Mouse (Mus musculus) G1E (cell line): Measurements from ENCODE around the gene Chil1. TPM values are rescaled to one million over a fixed set of nuclear protein-coding genes. Genes with fewer than 3 reads are reported as not detected.
A peak's percentile ranks its signal among the peaks of the same experiment; 100 is the strongest.

Experiments
- ATAC-seq: 2 replicates; pipeline ENCODE4 v1.8.0; 2016; ENCODE audit warnings: mild to moderate bottlenecking; ENCODE audit not compliant: insufficient number of reproducible peaks, poor library complexity, low FRiP score, severe bottlenecking; ENCODE audit errors: extremely low read depth
- DNase-seq: peaks from one replicate; pipeline ENCODE4 v3.0.0; 2012; ENCODE audit warnings: low spot score
- H3K27me3 ChIP-seq: 2 replicates; pipeline ENCODE4 v1.6.1; 2012; ENCODE audit warnings: mild to moderate bottlenecking, low read length, inconsistent platforms; ENCODE audit not compliant: insufficient read depth
- H3K36me3 ChIP-seq: replicated peaks from 2 replicates; pipeline ENCODE3; 2012; ENCODE audit warnings: mild to moderate bottlenecking, inconsistent platforms
- H3K4me1 ChIP-seq: 2 replicates; pipeline ENCODE4 v1.6.1; 2012; ENCODE audit warnings: low read depth, low read length, inconsistent platforms, mixed read lengths; ENCODE audit not compliant: insufficient read depth
- H3K4me3 ChIP-seq: 2 replicates; pipeline ENCODE4 v1.5.1; 2012; ENCODE audit warnings: low read depth, mild to moderate bottlenecking, inconsistent platforms, low read length, moderate library complexity, mixed read lengths
- H3K9me3 ChIP-seq: replicated peaks from 2 replicates; pipeline ENCODE4 v1.6.1; 2012; ENCODE audit warnings: inconsistent platforms
- CTCF ChIP-seq: IDR thresholded peaks from 2 replicates; pipeline ENCODE4 v1.5.1; 2012; ENCODE audit warnings: low read depth, low read length, inconsistent platforms, mixed read lengths
- GATA1 ChIP-seq: IDR thresholded peaks from 2 replicates; pipeline ENCODE4 v1.6.1; 2012; ENCODE audit warnings: borderline replicate concordance, low read length, inconsistent platforms, mixed read lengths
- GATA2 ChIP-seq: IDR thresholded peaks from 2 replicates; pipeline ENCODE4 v1.6.1; 2012; ENCODE audit warnings: low read depth, low read length, inconsistent platforms, borderline replicate concordance
- POLR2AphosphoS5 ChIP-seq: IDR thresholded peaks from 2 replicates; pipeline ENCODE4 v1.6.1; 2012; ENCODE audit warnings: low read depth, low read length, inconsistent platforms; ENCODE audit not compliant: insufficient replicate concordance
- TAL1 ChIP-seq: conservative IDR thresholded peaks from 2 replicates; pipeline ENCODE4 v1.6.1; 2012; ENCODE audit warnings: low read depth, low read length, inconsistent platforms, mixed read lengths
- polyA plus RNA-seq: library from polyadenylated mRNA; stranded (reverse); fragments of >175 nt; gene quantifications from 2 replicates; pipeline ENCODE4 v1.2.3, GENCODE M21; 2012
- total RNA-seq, 2 experiments: library from RNA; stranded (forward) in 1 of 2; stranded (reverse) in 1 of 2; fragments of 200-1000 nt in 1 of 2; fragments of >200 nt in 1 of 2; fragmentation: Nextera tagmentation in 1 of 2; gene quantifications; 2 replicates each; pipeline ENCODE4 v1.2.3; 2014 to 2017

Chil1 gene
- total and polyA plus RNA-seq, 3 experiments: not detected

DNA sequence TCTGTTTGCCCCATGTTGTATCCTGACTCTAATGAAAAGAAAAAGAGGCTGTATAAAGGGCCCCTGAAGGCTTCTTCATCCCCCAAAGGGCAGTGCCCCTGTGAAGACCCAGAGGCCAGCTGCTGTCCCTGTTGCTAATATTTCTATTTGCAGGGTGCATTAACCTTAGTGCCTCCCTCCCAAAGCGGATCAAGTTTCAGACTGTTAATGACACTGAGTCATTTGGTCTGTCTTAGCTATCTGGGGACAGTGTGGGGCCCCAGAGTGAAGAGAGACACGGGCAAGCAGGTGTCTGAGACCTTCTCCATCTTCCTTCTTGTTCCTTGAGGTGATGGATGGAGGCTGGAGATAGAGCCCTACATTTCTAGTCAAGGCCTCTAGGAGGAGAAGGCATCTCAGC lies 13.1 kb downstream of the Chil1 start:
- ATAC-seq: no peak
- Histone ChIP-seq H3K9me3 (no peaks in the 10 kb centered on the region), H3K4me3 (no peak overlapping the region), H3K4me1 (peaks cover 10% of the 10 kb centered on the region; the same call in 1 of the 2 replicates), H3K27me3 (peaks cover 76% of the 10 kb centered on the region), H3K36me3 (no peaks in the 10 kb centered on the region)
- no peak for DNase-seq
- TF ChIP-seq POLR2AphosphoS5 (no peak), GATA1 (no peak), TAL1 (no peak), CTCF (no peak), GATA2 (no peak)

DNA sequence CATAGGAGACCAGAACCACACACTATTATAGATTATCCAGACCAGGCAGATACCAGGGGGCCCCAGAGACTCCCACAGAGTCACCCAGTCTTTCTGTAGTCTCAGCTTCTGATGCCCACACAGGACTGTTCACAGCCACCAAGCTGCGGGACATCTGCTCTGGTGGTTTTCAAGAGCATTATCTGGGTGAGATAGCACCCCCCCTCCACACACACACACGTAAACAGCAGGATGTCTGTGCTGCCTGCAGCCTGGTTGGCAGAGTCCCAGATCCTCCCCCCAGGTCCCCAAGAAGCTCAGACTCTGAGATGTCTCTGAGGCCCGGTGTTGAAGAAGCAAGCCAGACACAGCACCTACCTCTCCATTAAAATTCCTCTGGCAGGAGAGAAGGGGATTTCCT lies 13.6 kb downstream of the Chil1 start:
- DNase-seq: no peak
- peaks cover 75% of the 10 kb centered on the region for H3K27me3 ChIP-seq
- no peaks in the 10 kb centered on the region for H3K36me3 ChIP-seq
- ATAC-seq: no peak
- H3K9me3 ChIP-seq: no peaks in the 10 kb centered on the region
- peaks cover 10% of the 10 kb centered on the region; the same call in 1 of the 2 replicates for H3K4me1 ChIP-seq
- H3K4me3 ChIP-seq: no peak overlapping the region
- TF ChIP-seq POLR2AphosphoS5 (no peak), TAL1 (no peak), CTCF (no peak), GATA2 (no peak), GATA1 (no peak)

DNA sequence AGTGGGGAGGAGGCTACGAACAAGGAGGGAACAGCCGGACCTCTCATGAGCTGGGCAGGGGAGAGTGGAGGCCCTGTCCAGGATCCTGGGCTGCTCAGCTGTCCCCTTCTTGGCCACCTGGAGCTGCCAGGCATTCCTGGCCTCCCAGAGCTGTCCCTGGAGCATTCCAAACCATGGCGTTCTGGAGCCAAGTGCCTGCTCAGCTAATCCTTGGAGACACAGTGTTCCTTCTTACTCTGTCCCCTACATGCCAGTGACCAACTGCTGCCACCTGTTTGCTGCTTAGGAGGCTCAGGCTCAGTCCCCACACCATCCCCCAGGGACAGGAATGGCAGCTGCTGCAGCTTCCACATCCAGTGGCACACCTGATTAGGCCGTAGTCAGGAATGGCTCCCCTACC lies 14.0 kb downstream of the Chil1 start:
- Histone ChIP-seq H3K36me3 (no peaks in the 10 kb centered on the region), H3K27me3 (peaks cover 71% of the 10 kb centered on the region), H3K4me3 (no peak overlapping the region), H3K4me1 (peaks cover 10% of the 10 kb centered on the region; the same call in 1 of the 2 replicates), H3K9me3 (no peaks in the 10 kb centered on the region)
- TF ChIP-seq GATA2: no peak
- TF ChIP-seq GATA1: no peak
- TF ChIP-seq CTCF: no peak
- TF ChIP-seq TAL1: no peak
- TF ChIP-seq POLR2AphosphoS5: no peak
- DNase-seq (no peak), ATAC-seq (no peak)

DNA sequence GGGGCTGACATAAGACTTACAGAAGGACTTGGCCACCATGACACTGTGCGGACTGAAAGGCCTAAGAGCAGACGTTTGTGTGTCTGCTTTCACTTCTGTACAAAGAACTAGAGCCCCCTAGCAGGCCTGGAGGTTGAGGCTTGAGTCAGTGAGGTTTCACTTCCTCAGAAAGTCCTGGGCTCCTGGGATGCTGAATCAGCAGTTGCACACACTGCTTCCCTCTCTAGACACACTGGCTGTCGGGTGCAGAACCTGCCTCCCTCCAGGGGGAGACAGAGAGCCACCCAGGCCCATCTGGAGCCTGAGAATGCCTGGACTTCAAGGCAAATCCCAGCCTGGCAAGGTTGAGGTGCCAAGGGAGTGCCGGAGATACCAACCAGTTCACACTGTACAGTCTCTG lies 14.4 kb downstream of the Chil1 start:
- no peak for ATAC-seq
- Histone ChIP-seq H3K9me3 (no peaks in the 10 kb centered on the region), H3K4me3 (no peak overlapping the region), H3K36me3 (no peaks in the 10 kb centered on the region), H3K4me1 (peaks cover 10% of the 10 kb centered on the region; the same call in 1 of the 2 replicates), H3K27me3 (peaks cover 67% of the 10 kb centered on the region)
- TF ChIP-seq POLR2AphosphoS5: no peak
- no peak for TF ChIP-seq TAL1
- no peak for TF ChIP-seq GATA1
- peak; percentile 61 for TF ChIP-seq CTCF
- TF ChIP-seq GATA2: no peak
- DNase-seq: peak; percentile 41

DNA sequence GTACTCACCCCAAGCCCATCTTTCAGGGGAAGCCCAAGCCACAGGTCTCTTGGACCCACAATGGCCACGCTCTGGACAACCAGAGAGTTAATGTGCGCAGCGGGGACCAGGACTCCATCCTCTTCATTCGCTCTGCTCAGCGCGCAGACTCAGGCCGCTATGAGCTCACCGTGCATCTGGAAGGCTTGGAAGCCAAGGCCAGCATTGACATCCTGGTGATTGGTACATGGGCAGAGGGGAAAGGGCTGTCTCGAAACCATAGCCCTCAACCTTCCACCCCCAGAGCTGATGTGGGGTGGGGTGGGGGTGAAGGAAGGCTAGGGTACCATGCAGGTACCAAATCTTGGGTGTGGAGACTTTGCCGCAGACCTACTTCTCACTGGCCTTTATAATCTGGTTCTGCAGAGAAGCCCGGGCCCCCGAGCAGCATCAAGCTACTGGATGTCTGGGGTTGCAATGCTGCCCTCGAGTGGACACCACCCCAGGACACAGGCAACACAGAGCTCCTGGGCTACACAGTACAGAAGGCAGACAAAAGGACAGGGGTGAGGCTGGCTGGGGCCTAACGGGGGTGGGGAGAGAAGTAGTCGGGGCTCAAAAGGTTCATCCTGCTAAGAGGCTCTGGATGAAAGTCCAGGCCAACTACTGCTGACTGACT lies 15.5 kb downstream of the Chil1 start:
- H3K4me3 ChIP-seq: no peak overlapping the region
- no peaks in the 10 kb centered on the region for H3K9me3 ChIP-seq
- no peak for ATAC-seq
- no peaks in the 10 kb centered on the region for H3K36me3 ChIP-seq
- TF ChIP-seq TAL1 (no peak), POLR2AphosphoS5 (no peak), CTCF (no peak), GATA2 (no peak), GATA1 (no peak)
- peaks cover 61% of the 10 kb centered on the region for H3K27me3 ChIP-seq
- no peak for DNase-seq
- H3K4me1 ChIP-seq: peaks cover 10% of the 10 kb centered on the region; the same call in 1 of the 2 replicates

- Histone ChIP-seq H3K4me1 (peaks cover 10% of the 10 kb centered on the region; the same call in 1 of the 2 replicates), H3K27me3 (peaks cover 62% of the 10 kb centered on the region), H3K36me3 (no peaks in the 10 kb centered on the region), H3K9me3 (no peaks in the 10 kb centered on the region), H3K4me3 (no peak overlapping the region)
- DNase-seq (no peak), ATAC-seq (no peak)
- no peak for TF ChIP-seq POLR2AphosphoS5
- TF ChIP-seq GATA2: no peak
- no peak for TF ChIP-seq CTCF
- TF ChIP-seq TAL1: no peak
- no peak for TF ChIP-seq GATA1
Observed at GRCm38 (mm10) chr1:134198197-134198995, 16.4 kb downstream of the Chil1 start.
